Mouse (Mus musculus): ENCODE results near the gene Ppp4r3a. TPM values are rescaled to one million over a fixed set of nuclear protein-coding genes. Genes with fewer than 3 reads are reported as not detected.

Gene Ppp4r3a
- polyA plus RNA-seq, 1 experiment from 2014 or later: 38.5 TPM

- Histone ChIP-seq H3K4me3 (peak overlapping the region; percentile 70), H3K4me1 (peaks cover 53% of the 10 kb centered on the region), H3K27me3 (no peaks in the 10 kb centered on the region), H3K4me2 (replicated peaks) (peak overlapping the region; percentile 80), H3K36me3 (0 out of 2 replicates have a peak, but pooled peaks cover 2% of the 10 kb centered on the region), H3K9ac (replicated peaks) (peak overlapping the region; percentile 81), H3K9me3 (no peaks in the 10 kb centered on the region), H3K27ac (replicated peaks) (peak overlapping the region; percentile 60; the same call in 1 of the 2 replicates)
- WGBS: 2% methylated on average over 14 of the region's 14 CpGs
- no peak for ATAC-seq (replicated peaks)
These were observed 56.6 kb downstream of the Ppp4r3a start for GRCm38 (mm10) chr12:101026946-101027345.

DNA sequence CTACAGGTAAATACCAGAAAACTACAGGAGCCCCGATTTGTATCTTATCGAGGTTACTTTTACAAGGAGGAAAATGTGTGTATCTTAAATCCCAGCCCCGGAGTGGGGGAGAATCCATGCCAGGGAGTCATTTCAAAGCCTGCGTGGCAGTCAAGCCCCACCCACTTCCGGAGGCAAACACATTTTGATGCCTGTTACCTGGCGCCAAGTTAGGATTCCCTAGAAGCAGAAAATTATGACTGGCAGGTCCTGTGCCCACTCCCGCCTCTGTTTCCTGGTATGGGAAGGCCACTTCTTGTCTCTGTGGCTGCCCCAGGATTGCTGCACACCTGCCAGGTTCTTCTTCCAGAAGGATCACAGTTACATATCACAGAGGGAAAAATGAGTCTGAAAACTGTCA lies 57.0 kb downstream of the Ppp4r3a start:
- H3K27me3 ChIP-seq: no peaks in the 10 kb centered on the region
- peaks cover 53% of the 10 kb centered on the region for H3K4me1 ChIP-seq
- no peak for ATAC-seq (replicated peaks)
- H3K9ac ChIP-seq (replicated peaks): peak overlapping the region; percentile 81
- H3K27ac ChIP-seq (replicated peaks): 0 out of 2 replicates have a peak overlapping the region, but pooled peaks have one; percentile 60
- 30% methylated on average over 7 of the region's 7 CpGs for WGBS
- peak overlapping the region; percentile 80 for H3K4me2 ChIP-seq (replicated peaks)
- H3K4me3 ChIP-seq: peak overlapping the region; percentile 70
- H3K9me3 ChIP-seq: no peaks in the 10 kb centered on the region
- H3K36me3 ChIP-seq: 0 out of 2 replicates have a peak, but pooled peaks cover 7% of the 10 kb centered on the region

- WGBS: 79% methylated on average over 4 of the region's 4 CpGs
- Histone ChIP-seq H3K4me1 (peaks cover 53% of the 10 kb centered on the region), H3K27me3 (no peaks in the 10 kb centered on the region), H3K9ac (replicated peaks) (peak overlapping the region; percentile 81; the same call in 1 of the 2 replicates), H3K4me2 (replicated peaks) (peak overlapping the region; percentile 80), H3K27ac (replicated peaks) (no peak overlapping the region), H3K4me3 (peak overlapping the region; percentile 70), H3K9me3 (no peaks in the 10 kb centered on the region), H3K36me3 (0 out of 2 replicates have a peak, but pooled peaks cover 7% of the 10 kb centered on the region)
- ATAC-seq (replicated peaks): no peak
These were observed 57.5 kb downstream of the Ppp4r3a start for GRCm38 (mm10) chr12:101026025-101026424.

DNA sequence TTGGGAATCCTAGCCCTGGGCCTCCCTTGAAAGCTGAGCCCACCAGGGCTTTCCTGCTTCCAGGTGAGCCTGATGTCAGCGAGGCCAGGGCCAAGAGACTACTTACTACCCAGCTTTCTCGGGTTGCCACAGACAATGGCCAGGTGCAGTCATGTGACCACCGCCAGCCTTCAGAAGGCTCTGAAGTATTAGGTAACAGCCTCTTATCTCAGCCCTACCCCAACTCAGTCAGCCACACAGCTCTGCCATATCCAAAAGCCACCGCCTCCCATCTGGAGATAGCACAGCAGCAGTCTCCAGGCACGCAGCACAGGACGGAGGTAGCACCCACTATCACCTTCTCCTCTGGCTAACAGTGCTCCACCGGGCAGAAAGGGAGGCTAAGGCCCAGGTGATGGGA lies 58.1 kb downstream of the Ppp4r3a start:
- Histone ChIP-seq H3K9me3 (no peaks in the 10 kb centered on the region), H3K4me1 (peaks cover 59% of the 10 kb centered on the region), H3K4me2 (replicated peaks) (peak overlapping the region; percentile 20), H3K27ac (replicated peaks) (peak overlapping the region; percentile 17), H3K4me3 (no peak overlapping the region), H3K27me3 (no peaks in the 10 kb centered on the region), H3K9ac (replicated peaks) (no peak overlapping the region), H3K36me3 (0 out of 2 replicates have a peak, but pooled peaks cover 7% of the 10 kb centered on the region)
- ATAC-seq (replicated peaks): no peak
- 66% methylated on average over 7 of the region's 7 CpGs for WGBS

- peak overlapping the region; percentile 17 for H3K27ac ChIP-seq (replicated peaks)
- peak overlapping the region; percentile 20 for H3K4me2 ChIP-seq (replicated peaks)
- 41% methylated on average over 8 of the region's 8 CpGs for WGBS
- no peaks in the 10 kb centered on the region for H3K9me3 ChIP-seq
- no peaks in the 10 kb centered on the region for H3K27me3 ChIP-seq
- no peak overlapping the region for H3K9ac ChIP-seq (replicated peaks)
- H3K36me3 ChIP-seq: 0 out of 2 replicates have a peak, but pooled peaks cover 7% of the 10 kb centered on the region
- H3K4me1 ChIP-seq: peaks cover 64% of the 10 kb centered on the region
- no peak for ATAC-seq (replicated peaks)
- no peak overlapping the region for H3K4me3 ChIP-seq
These were observed 58.7 kb downstream of the Ppp4r3a start for GRCm38 (mm10) chr12:101024824-101025223.

- 0 out of 2 replicates have a peak, but pooled peaks cover 7% of the 10 kb centered on the region for H3K36me3 ChIP-seq
- no peak overlapping the region for H3K4me3 ChIP-seq
- H3K9ac ChIP-seq (replicated peaks): no peak overlapping the region
- H3K9me3 ChIP-seq: no peaks in the 10 kb centered on the region
- H3K4me1 ChIP-seq: peaks cover 78% of the 10 kb centered on the region
- no peaks in the 10 kb centered on the region for H3K27me3 ChIP-seq
- WGBS: 49% methylated on average over 11 of the region's 11 CpGs
- peak overlapping the region; percentile 9; the same call in 1 of the 2 replicates for H3K4me2 ChIP-seq (replicated peaks)
- ATAC-seq (replicated peaks): no peak
- no peak overlapping the region; the same call in 1 of the 2 replicates for H3K27ac ChIP-seq (replicated peaks)
These were observed 60.4 kb downstream of the Ppp4r3a start for GRCm38 (mm10) chr12:101023143-101023542.

DNA sequence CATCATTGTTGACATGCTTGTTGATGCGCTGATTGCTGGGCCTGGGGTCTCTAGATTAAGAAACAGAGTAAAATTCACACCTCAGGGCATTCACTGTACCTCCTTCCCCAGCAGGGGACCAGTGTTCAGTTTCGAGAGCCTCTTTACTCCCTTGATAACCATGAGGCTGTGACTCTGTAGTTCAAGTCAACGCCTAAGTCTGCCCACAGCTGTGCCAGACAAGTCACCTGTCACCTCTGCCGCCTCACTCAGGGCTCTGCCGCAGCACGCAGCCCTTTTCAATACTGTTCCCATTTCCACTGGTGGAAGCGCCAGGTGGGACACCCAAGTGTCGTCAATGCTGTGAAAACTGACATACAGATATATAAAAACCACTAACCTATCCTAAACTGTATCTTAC lies 61.1 kb downstream of the Ppp4r3a start:
- no peak overlapping the region for H3K4me2 ChIP-seq (replicated peaks)
- no peak for ATAC-seq (replicated peaks)
- H3K36me3 ChIP-seq: 0 out of 2 replicates have a peak, but pooled peaks cover 7% of the 10 kb centered on the region
- 90% methylated on average over 8 of the region's 8 CpGs for WGBS
- H3K27me3 ChIP-seq: no peaks in the 10 kb centered on the region
- H3K9ac ChIP-seq (replicated peaks): no peak overlapping the region
- no peaks in the 10 kb centered on the region for H3K9me3 ChIP-seq
- peaks cover 74% of the 10 kb centered on the region for H3K4me1 ChIP-seq
- no peak overlapping the region for H3K4me3 ChIP-seq
- no peak overlapping the region for H3K27ac ChIP-seq (replicated peaks)

DNA sequence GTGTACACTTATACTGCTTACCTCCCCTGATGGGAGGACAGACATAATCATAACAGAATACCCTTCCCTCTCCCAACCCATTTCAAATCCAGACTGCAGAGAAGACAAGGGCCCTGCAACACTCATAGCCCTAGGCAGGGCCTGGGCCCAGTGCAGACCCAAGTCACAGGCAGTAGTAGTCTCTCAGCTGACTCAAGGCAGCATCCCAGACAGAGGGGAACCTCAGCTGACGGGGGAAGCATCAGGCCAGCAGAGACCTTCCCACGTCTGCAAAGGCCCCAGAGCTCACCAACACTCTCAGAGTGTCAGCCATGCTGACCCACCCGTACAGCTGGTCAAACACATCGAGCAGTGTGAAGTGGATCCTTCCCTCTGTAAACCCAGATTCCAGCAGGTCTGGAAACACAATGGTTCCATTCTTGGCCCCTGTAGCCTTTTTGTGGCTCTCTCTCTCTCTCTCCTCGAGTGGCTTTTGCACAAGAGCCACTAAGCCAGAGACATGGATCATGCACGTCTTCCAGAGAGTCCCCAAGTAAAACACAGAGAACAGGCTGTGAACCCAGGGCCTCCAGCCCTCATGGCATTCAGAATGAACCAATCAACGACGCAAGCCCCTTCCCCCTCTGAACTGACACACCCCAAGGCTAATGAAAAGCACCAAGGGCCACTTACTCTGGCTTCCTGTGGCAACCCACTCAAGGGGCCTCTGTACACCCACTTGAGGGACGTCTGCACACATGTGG lies 61.8 kb downstream of the Ppp4r3a start:
- WGBS: 71% methylated on average over 9 of the region's 9 CpGs
- H3K9me3 ChIP-seq: no peaks in the 10 kb centered on the region
- H3K9ac ChIP-seq (replicated peaks): no peak overlapping the region
- H3K4me1 ChIP-seq: peaks cover 74% of the 10 kb centered on the region
- no peak for ATAC-seq (replicated peaks)
- H3K36me3 ChIP-seq: 0 out of 2 replicates have a peak, but pooled peaks cover 7% of the 10 kb centered on the region
- no peak overlapping the region for H3K4me3 ChIP-seq
- H3K27me3 ChIP-seq: no peaks in the 10 kb centered on the region
- no peak overlapping the region for H3K27ac ChIP-seq (replicated peaks)
- no peak overlapping the region for H3K4me2 ChIP-seq (replicated peaks)

DNA sequence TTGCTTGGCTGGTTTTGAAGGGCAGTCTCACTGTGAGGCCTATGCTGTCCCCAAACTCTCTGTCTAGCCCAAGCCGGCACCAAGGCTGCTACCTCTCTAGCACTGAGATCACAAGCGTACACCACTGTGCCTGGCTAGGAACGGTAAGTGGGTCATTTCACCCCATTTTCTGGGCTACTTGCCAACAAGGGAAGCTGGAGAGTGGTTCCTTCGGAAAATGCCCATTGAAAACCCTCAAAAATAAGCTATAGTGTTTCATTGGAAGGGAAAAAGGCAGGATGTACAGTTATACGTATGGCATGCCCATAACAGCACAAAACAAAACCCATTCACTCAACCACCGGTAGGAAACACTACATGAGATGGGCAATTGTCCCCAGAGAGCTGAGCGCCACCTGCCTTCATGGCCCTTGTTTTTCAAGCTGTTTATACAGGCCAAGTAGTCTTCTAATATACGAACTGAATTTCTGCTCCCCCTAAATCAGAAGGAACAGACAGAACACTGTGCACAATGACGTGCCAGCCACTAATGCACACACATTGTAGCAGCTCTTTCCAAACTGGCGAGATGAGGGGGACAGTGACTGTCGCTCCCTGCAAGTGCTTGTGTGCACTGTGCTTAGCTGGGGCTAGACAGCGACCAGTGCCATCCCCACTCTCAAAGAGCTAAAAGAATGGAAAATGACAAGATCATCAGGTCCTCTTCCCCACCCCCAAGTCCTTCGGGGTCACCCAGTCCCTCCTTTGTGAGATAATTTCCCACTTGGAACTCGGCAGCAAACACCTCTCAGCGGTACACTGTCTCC lies 63.1 kb downstream of the Ppp4r3a start:
- no peaks in the 10 kb centered on the region for H3K27me3 ChIP-seq
- H3K4me3 ChIP-seq: no peak overlapping the region
- 57% methylated on average over 15 of the region's 15 CpGs for WGBS
- no peaks in the 10 kb centered on the region for H3K9me3 ChIP-seq
- no peak overlapping the region for H3K9ac ChIP-seq (replicated peaks)
- ATAC-seq (replicated peaks): no peak
- peaks cover 74% of the 10 kb centered on the region for H3K4me1 ChIP-seq
- H3K36me3 ChIP-seq: 0 out of 2 replicates have a peak, but pooled peaks cover 7% of the 10 kb centered on the region
- H3K4me2 ChIP-seq (replicated peaks): no peak overlapping the region
- peak overlapping the region; percentile 9; the same call in 1 of the 2 replicates for H3K27ac ChIP-seq (replicated peaks)

DNA sequence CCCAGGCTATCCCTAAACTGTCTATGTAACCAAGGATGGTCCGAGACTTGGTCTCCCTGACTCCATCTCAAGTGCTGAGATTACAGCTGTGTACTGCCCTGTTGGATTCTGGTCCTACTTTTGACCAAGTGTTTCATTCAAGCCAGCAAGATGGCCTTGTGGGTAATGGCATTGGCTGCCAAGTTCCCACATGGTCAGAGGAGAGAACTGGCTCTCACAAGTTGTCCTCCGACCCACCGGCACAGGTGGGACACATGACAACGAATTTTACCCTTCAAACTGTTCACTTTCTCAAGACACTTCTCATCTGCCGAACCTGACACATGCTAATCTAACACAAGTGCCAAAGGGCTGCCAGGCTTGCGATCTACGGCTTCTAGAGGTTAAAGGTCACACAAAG lies 64.1 kb downstream of the Ppp4r3a start:
- Histone ChIP-seq H3K4me1 (peaks cover 74% of the 10 kb centered on the region), H3K9me3 (no peaks in the 10 kb centered on the region), H3K9ac (replicated peaks) (no peak overlapping the region), H3K4me3 (no peak overlapping the region), H3K36me3 (0 out of 2 replicates have a peak, but pooled peaks cover 7% of the 10 kb centered on the region), H3K27me3 (no peaks in the 10 kb centered on the region), H3K27ac (replicated peaks) (0 out of 2 replicates have a peak overlapping the region, but pooled peaks have one; percentile 25), H3K4me2 (replicated peaks) (no peak overlapping the region)
- ATAC-seq (replicated peaks): no peak
- 90% methylated on average over 7 of the region's 7 CpGs for WGBS

GRCm38 (mm10) chr12:101019031-101019430 lies 64.5 kb downstream of the Ppp4r3a start:
- H3K27me3 ChIP-seq: no peaks in the 10 kb centered on the region
- H3K4me3 ChIP-seq: no peak overlapping the region
- H3K4me2 ChIP-seq (replicated peaks): 0 out of 2 replicates have a peak overlapping the region, but pooled peaks have one; percentile 1
- H3K27ac ChIP-seq (replicated peaks): 0 out of 2 replicates have a peak overlapping the region, but pooled peaks have one; percentile 25
- no peaks in the 10 kb centered on the region for H3K9me3 ChIP-seq
- H3K4me1 ChIP-seq: peaks cover 74% of the 10 kb centered on the region
- 33% methylated on average over 5 of the region's 5 CpGs for WGBS
- no peak for ATAC-seq (replicated peaks)
- H3K36me3 ChIP-seq: 0 out of 2 replicates have a peak, but pooled peaks cover 7% of the 10 kb centered on the region
- H3K9ac ChIP-seq (replicated peaks): no peak overlapping the region
